Mouse (Mus musculus) liver, embryonic 16.5 days (tissue): ENCODE measurements around the gene Dync1li1. TPM values are rescaled to one million over a fixed set of nuclear protein-coding genes. Genes with fewer than 3 reads are reported as not detected.

Experiments
- ATAC-seq: fragments of 200-750 bp; cut with Nextera tagmentation; 2 replicates; pipeline ENCODE4 v1.8.0; 2017; ENCODE audit warnings: low read depth, mild to moderate bottlenecking, moderate number of reproducible peaks, moderate library complexity
- H3K27ac ChIP-seq: fragments of 300-500 bp; sonication (generic); 2 replicates; pipeline ENCODE4 v1.5.1; 2014; ENCODE audit warnings: mild to moderate bottlenecking, low read length
- H3K27me3 ChIP-seq: fragments of 300-500 bp; sonication (generic); 2 replicates; pipeline ENCODE4 v1.6.1; 2014; ENCODE audit warnings: low read depth, low read length, mixed read lengths; ENCODE audit not compliant: control insufficient read depth, insufficient read depth
- H3K36me3 ChIP-seq: fragments of 300-500 bp; sonication (generic); 2 replicates; pipeline ENCODE4 v1.6.1; 2014; ENCODE audit warnings: mild to moderate bottlenecking; ENCODE audit not compliant: control insufficient read depth, insufficient read depth
- H3K4me1 ChIP-seq: fragments of 300-500 bp; sonication (generic); 2 replicates; pipeline ENCODE4 v1.6.1; 2014; ENCODE audit warnings: low read depth, low read length, mixed read lengths; ENCODE audit not compliant: control insufficient read depth
- H3K4me2 ChIP-seq: fragments of 300-500 bp; sonication (generic); 2 replicates; pipeline ENCODE4 v1.6.1; 2014; ENCODE audit warnings: low read depth, low read length, mixed read lengths
- H3K4me3 ChIP-seq: fragments of 300-500 bp; sonication (generic); 2 replicates; pipeline ENCODE4 v1.5.1; 2014; ENCODE audit warnings: low read depth, mild to moderate bottlenecking, low read length
- H3K9ac ChIP-seq: fragments of 300-500 bp; sonication (generic); 2 replicates; pipeline ENCODE4 v1.6.1; 2014; ENCODE audit warnings: low read depth, low read length
- H3K9me3 ChIP-seq: fragments of 300-500 bp; sonication (generic); replicated peaks from 2 replicates; pipeline ENCODE4 v1.6.1; 2016; ENCODE audit warnings: low read length; ENCODE audit not compliant: control insufficient read depth
- WGBS: fragments of 180-500 bp; shearing (Covaris S2); extraction: QIAGEN DNeasy Blood & Tissue Kit; methylation state at CpG from one replicate; pipeline ENCODE4 v1.1.7; 2014; ENCODE audit not compliant: insufficient replicate concordance; 5-methylcytosine and 5-hydroxymethylcytosine counted together
- polyA plus RNA-seq: library from polyadenylated mRNA; unstranded; fragments of >200 nt; fragmentation: Nextera tagmentation; extraction: Ambion mirVana; gene quantifications from 2 replicates; pipeline ENCODE4 v1.2.1, GENCODE M21; 2015

Gene Dync1li1
- polyA plus RNA-seq, 1 experiment from 2014 or later, result 19.3 TPM

DNA sequence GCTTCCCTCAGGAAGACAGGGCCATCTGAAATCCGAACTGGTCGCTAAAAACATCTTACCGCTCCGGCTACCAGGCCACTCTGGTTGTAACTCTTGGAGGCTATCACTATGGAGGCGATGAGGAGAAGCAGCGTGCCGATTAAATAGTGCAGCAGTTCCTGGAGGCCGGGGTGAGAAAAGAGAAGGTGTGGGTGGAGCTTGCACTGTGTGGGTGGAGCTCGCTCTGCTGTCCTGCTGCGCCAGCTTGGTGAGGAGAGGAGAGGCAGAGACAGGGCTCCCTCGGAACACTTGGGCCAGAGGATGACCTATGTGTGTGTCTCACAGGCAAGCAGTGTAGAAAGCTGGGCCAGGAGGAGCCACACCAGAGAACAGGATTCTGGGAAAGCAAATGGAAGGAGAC is 73.3 kb downstream of the Dync1li1 start:
- Histone ChIP-seq H3K9me3 (no peaks in the 10 kb centered on the region), H3K36me3 (peaks cover 2% of the 10 kb centered on the region; the same call in 1 of the 2 replicates), H3K4me3 (no peak overlapping the region), H3K9ac (no peak overlapping the region), H3K27me3 (no peaks in the 10 kb centered on the region), H3K4me1 (no peaks in the 10 kb centered on the region), H3K4me2 (no peak overlapping the region), H3K27ac (no peak overlapping the region)
- WGBS, result 75% methylated on average over 11 of the region's 11 CpGs
- ATAC-seq, result no peak

DNA sequence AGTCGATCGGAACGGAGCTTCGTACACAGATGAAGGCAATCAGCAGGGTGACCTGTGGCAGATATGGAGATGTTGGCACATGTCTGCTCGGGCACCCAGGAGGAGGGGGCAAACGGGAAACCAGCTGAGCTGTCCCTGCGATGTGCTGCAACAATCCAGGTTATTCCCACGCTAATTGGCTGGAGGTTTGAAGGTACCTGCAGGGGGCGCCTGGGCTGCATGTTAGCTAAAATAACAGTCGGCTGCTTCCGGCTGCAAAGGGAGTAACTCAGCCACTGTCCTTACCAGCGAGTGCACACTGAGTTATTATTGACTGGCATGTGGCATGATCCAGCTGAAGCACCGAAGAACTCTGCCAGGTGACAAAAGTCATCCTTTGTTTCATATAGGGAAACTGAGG is 74.8 kb downstream of the Dync1li1 start:
- H3K36me3 ChIP-seq, result peaks cover 2% of the 10 kb centered on the region; the same call in 1 of the 2 replicates
- no peak overlapping the region for H3K4me3 ChIP-seq
- H3K4me2 ChIP-seq, result no peak overlapping the region
- no peaks in the 10 kb centered on the region for H3K9me3 ChIP-seq
- ATAC-seq, result no peak
- no peaks in the 10 kb centered on the region for H3K27me3 ChIP-seq
- no peak overlapping the region for H3K9ac ChIP-seq
- H3K4me1 ChIP-seq, result no peaks in the 10 kb centered on the region
- 59% methylated on average over 13 of the region's 13 CpGs for WGBS
- no peak overlapping the region for H3K27ac ChIP-seq

DNA sequence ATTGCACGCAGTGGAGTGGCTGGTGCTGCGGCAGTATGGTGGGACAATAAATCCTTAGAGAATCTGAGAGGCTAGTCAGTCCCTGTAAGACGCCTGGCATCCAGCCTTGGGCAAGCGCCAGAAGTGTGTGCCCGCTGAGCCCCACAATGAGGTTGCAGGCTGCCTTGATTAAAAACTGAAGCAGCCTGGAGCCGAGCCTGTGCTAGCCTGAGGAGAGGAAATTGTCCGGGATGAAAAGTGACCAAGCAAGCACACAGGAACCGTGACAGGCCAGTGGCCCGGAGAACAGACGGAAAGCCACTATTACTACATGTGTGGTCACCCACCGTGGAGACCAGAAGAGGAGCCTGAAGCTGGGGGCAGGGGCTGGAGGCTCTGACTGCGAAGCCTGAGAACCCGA is 78.4 kb downstream of the Dync1li1 start:
- H3K4me2 ChIP-seq, result no peak overlapping the region
- WGBS, result 79% methylated on average over 13 of the region's 13 CpGs
- no peak overlapping the region for H3K9ac ChIP-seq
- H3K4me1 ChIP-seq, result no peaks in the 10 kb centered on the region
- no peaks in the 10 kb centered on the region for H3K36me3 ChIP-seq
- H3K27me3 ChIP-seq, result no peaks in the 10 kb centered on the region
- no peaks in the 10 kb centered on the region for H3K9me3 ChIP-seq
- ATAC-seq, result no peak
- no peak overlapping the region for H3K4me3 ChIP-seq
- no peak overlapping the region for H3K27ac ChIP-seq

DNA sequence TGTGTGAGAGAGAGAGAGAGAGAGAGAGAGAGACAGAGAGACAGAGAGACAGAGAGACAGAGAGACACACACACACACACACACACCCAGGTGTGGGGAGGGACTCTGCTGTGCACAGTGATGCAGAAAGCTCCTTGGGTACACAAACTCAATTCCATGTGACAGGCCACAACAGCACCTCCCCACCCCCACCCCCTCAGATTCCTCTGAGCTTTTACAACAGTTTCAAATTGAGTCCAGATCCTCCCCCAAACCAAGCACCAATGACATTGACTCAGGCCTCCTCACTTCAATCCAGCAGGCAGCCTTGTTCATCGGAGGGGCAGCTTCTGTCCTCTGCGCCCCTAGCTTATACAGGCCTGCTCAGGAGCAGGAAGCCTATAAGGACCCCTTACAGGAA is 78.9 kb downstream of the Dync1li1 start:
- Histone ChIP-seq H3K4me3 (no peak overlapping the region), H3K27me3 (no peaks in the 10 kb centered on the region), H3K9ac (no peak overlapping the region), H3K4me2 (no peak overlapping the region), H3K4me1 (no peaks in the 10 kb centered on the region), H3K27ac (no peak overlapping the region), H3K9me3 (no peaks in the 10 kb centered on the region), H3K36me3 (peaks cover 2% of the 10 kb centered on the region; the same call in 1 of the 2 replicates)
- WGBS, result 70% methylated on average over 2 of the region's 2 CpGs
- no peak for ATAC-seq

DNA sequence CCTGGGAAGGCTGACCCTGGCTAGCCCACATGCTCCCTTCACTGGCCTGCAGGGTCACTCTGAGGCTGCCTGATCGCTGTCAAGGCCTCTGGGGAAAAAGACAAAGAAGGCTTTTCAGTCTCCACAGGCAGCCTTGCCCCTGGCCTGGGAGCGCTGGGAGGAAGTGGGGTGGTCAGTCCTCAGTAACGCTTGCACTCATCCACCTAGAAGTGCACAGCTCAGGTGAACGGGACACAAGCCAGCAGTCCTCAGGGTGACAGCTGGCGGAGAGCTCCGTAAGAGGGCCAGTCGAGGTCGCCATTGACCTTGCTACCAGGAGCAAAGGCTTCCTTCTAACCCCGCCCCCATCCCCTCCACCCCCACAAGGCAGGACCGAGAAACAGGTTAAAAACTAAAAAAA is 79.5 kb downstream of the Dync1li1 start:
- H3K27ac ChIP-seq, result no peak overlapping the region
- no peak overlapping the region for H3K4me2 ChIP-seq
- H3K9me3 ChIP-seq, result no peaks in the 10 kb centered on the region
- no peaks in the 10 kb centered on the region for H3K4me1 ChIP-seq
- 64% methylated on average over 10 of the region's 10 CpGs for WGBS
- H3K4me3 ChIP-seq, result no peak overlapping the region
- peaks cover 4% of the 10 kb centered on the region; the same call in 1 of the 2 replicates for H3K36me3 ChIP-seq
- no peak overlapping the region for H3K9ac ChIP-seq
- no peaks in the 10 kb centered on the region for H3K27me3 ChIP-seq
- ATAC-seq, result no peak

DNA sequence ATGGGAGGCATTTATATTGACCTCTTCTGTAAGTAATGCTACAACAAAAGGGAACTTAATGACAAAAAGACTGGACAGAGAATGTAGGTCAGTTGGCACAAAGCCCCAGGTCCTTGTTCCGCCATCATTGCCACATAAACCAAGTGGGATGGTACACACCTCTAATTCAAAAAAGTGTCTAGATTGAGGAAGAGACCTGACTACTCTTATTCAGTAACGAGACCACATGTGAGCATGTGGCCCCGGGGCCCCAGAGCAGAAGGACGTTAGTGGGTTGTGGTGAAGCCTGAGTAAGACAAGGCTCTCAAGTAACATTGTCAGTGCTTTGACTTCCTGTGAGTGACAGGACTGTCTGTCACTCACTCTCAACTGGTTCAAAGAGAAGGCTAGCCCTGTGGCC is 81.6 kb downstream of the Dync1li1 start:
- H3K4me1 ChIP-seq, result no peaks in the 10 kb centered on the region
- 41% methylated on average over 4 of the region's 4 CpGs for WGBS
- H3K4me3 ChIP-seq, result no peak overlapping the region
- H3K4me2 ChIP-seq, result no peak overlapping the region
- peak; percentile 22 for ATAC-seq
- no peak overlapping the region for H3K27ac ChIP-seq
- no peaks in the 10 kb centered on the region for H3K9me3 ChIP-seq
- H3K36me3 ChIP-seq, result peaks cover 4% of the 10 kb centered on the region; the same call in 1 of the 2 replicates
- H3K27me3 ChIP-seq, result no peaks in the 10 kb centered on the region
- no peak overlapping the region for H3K9ac ChIP-seq

DNA sequence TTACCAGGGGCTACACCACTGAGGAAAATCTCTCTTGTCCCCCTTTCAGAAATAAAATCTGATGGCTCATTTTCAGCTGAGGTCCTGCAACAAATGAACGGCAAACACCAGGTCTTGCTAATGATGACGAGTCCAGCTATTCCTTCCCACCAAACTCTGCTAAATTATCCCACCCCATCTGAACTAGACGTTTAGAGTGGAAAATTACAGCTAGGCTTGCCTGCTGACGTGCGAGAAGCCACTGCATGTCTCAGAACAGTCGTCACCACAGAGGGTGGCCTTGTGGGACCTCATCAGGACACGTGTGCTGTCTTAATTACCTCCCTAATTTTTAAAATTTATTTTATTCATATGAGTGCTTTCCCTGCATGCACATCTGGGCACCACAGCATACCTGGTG is 83.0 kb downstream of the Dync1li1 start:
- 67% methylated on average over 7 of the region's 7 CpGs for WGBS
- no peak overlapping the region for H3K27ac ChIP-seq

More for the DNA sequence above, 83.0 kb downstream of the Dync1li1 start:
- H3K4me1 ChIP-seq, result no peaks in the 10 kb centered on the region; the same call in 1 of the 2 replicates
- H3K9ac ChIP-seq, result no peak overlapping the region
- no peak overlapping the region for H3K4me3 ChIP-seq
- no peak for ATAC-seq
- no peaks in the 10 kb centered on the region for H3K27me3 ChIP-seq
- no peak overlapping the region for H3K4me2 ChIP-seq
- H3K9me3 ChIP-seq, result no peaks in the 10 kb centered on the region
- peaks cover 4% of the 10 kb centered on the region; the same call in 1 of the 2 replicates for H3K36me3 ChIP-seq

Other genes starting within 250 kb of the Dync1li1 start
- not detected in 2 replicates for gene Ccr4, start 183.9 kb upstream of the Dync1li1 start, polyA plus RNA-seq
- gene C130032M10Rik, start 173.1 kb upstream of the Dync1li1 start, polyA plus RNA-seq, result not detected in 2 replicates
- 0.69 and 0.71 TPM in 2 replicates for gene Trim71, start 124.4 kb upstream of the Dync1li1 start, polyA plus RNA-seq
- gene Cnot10, start 48.6 kb upstream of the Dync1li1 start, polyA plus RNA-seq, result 23.0 and 24.4 TPM in 2 replicates
- gene Cmtm6, start 42.3 kb downstream of the Dync1li1 start, polyA plus RNA-seq, result 28.9 and 32.2 TPM in 2 replicates
- gene Cmtm7, start 93.1 kb downstream of the Dync1li1 start, polyA plus RNA-seq, result 48.4 and 50.5 TPM in 2 replicates
- gene Cmtm8, start 155.4 kb downstream of the Dync1li1 start, polyA plus RNA-seq, result 57.6 and 62.3 TPM in 2 replicates
- 6.0 and 6.4 TPM in 2 replicates for gene Gpd1l, start 245.2 kb downstream of the Dync1li1 start, polyA plus RNA-seq